Mouse (Mus musculus): Measurements from ENCODE around the gene Plekhg5. TPM values are rescaled to one million over a fixed set of nuclear protein-coding genes. Genes with fewer than 3 reads are reported as not detected.

Plekhg5 gene
- polyA plus RNA-seq, 1 experiment from 2014 or later: 13.8 TPM

DNA sequence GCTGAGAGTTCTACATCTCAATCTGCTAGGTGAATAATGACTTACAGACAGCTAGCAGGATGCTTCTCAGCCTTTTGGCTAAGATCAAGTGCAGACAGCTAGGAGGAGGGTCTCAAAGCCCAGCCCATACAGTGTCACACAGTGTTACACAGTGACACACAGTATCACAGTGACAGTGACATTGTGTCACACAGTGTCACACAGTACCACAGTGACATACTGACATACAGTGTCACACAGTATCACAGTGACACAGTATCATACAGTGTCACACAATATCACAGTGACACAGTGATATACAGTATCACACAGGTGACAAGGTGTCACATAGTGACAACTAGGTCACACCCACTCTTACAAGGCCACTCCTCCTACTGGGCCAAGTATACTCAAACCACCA is 5.0 kb upstream of the Plekhg5 start:
- Histone ChIP-seq H3K9ac (ENCODE audit: low read depth, low read length) (no peak overlapping the region), H3K4me2 (ENCODE audit: low read length) (no peak overlapping the region), H3K4me1 (ENCODE audit: control insufficient read depth, insufficient read depth, low read depth, low read length) (peaks cover 2% of the 10 kb centered on the region; the same call in 1 of the 2 replicates), H3K27me3 (replicated peaks; ENCODE audit: control insufficient read depth, insufficient read depth, low read length) (no peaks in the 10 kb centered on the region), H3K4me3 (ENCODE audit: low read length) (no peak overlapping the region), H3K36me3 (ENCODE audit: control insufficient read depth, insufficient read depth, low read length) (no peaks in the 10 kb centered on the region), H3K9me3 (ENCODE audit: control insufficient read depth, low read length) (no peaks in the 10 kb centered on the region), H3K27ac (ENCODE audit: low read depth, low read length) (no peak overlapping the region)
- ATAC-seq: no peak

DNA sequence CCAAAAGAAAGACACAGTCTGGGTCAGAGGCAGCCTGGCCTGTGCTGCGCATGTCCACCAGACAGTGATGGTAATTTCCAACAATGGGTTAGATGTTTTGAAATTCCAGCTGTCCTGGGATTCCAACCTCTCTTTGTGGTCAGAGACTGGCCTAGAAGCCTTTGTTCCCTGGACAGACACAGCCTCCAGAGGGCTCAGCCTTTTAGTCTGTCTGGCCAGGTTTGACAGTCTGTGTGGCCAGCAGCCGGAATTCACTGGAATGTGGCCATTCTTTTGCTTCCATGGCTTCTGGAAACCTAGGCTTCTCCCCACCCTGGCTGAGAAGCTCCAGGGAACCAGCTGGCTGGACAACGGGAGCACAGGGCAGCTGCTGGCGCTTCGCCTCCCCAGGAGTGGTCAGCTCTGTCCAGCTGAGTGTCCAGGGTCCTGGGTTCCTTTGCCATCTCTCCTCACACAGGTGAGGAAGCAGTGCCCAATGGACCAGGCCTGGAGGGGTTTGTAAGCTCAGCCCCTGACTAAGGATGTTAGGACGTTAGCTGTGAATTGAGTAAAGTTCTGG is 4.1 kb upstream of the Plekhg5 start:
- Histone ChIP-seq H3K4me2 (ENCODE audit: low read length) (no peak overlapping the region), H3K9ac (ENCODE audit: low read depth, low read length) (no peak overlapping the region), H3K4me1 (ENCODE audit: control insufficient read depth, insufficient read depth, low read depth, low read length) (peaks cover 8% of the 10 kb centered on the region; the same call in 1 of the 2 replicates), H3K36me3 (ENCODE audit: control insufficient read depth, insufficient read depth, low read length) (no peaks in the 10 kb centered on the region), H3K4me3 (ENCODE audit: low read length) (no peak overlapping the region), H3K9me3 (ENCODE audit: control insufficient read depth, low read length) (no peaks in the 10 kb centered on the region), H3K27me3 (replicated peaks; ENCODE audit: control insufficient read depth, insufficient read depth, low read length) (no peaks in the 10 kb centered on the region), H3K27ac (ENCODE audit: low read depth, low read length) (no peak overlapping the region)
- no peak for ATAC-seq
- 63% methylated on average over 6 of the region's 6 CpGs for WGBS

DNA sequence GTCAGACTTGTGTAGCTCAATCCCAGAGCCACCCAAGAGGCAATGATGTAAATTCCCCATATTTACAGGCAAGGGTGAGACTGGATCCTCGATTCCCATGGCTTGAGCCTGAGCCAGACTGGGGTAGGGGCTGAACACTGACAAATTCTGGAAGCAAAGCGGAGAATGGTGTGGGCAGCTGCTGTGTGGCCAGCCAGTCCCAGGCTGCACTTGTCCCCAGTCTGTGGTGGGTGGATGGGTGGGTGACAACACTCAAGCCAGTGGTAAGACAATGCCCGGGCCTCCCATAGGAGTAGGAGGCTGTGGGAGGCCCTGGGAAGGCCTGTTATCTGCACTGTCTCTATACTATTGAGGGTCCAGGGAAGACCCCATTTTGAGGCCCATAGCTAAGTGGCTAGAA is 3.1 kb upstream of the Plekhg5 start:
- WGBS: 74% methylated on average over 3 of the region's 3 CpGs
- Histone ChIP-seq H3K27ac (ENCODE audit: low read depth, low read length) (no peak overlapping the region), H3K9ac (ENCODE audit: low read depth, low read length) (no peak overlapping the region), H3K4me1 (ENCODE audit: control insufficient read depth, insufficient read depth, low read depth, low read length) (peaks cover 12% of the 10 kb centered on the region; the same call in 1 of the 2 replicates), H3K27me3 (replicated peaks; ENCODE audit: control insufficient read depth, insufficient read depth, low read length) (no peaks in the 10 kb centered on the region), H3K4me2 (ENCODE audit: low read length) (no peak overlapping the region), H3K36me3 (ENCODE audit: control insufficient read depth, insufficient read depth, low read length) (no peaks in the 10 kb centered on the region), H3K4me3 (ENCODE audit: low read length) (no peak overlapping the region), H3K9me3 (ENCODE audit: control insufficient read depth, low read length) (no peaks in the 10 kb centered on the region)
- ATAC-seq: no peak

DNA sequence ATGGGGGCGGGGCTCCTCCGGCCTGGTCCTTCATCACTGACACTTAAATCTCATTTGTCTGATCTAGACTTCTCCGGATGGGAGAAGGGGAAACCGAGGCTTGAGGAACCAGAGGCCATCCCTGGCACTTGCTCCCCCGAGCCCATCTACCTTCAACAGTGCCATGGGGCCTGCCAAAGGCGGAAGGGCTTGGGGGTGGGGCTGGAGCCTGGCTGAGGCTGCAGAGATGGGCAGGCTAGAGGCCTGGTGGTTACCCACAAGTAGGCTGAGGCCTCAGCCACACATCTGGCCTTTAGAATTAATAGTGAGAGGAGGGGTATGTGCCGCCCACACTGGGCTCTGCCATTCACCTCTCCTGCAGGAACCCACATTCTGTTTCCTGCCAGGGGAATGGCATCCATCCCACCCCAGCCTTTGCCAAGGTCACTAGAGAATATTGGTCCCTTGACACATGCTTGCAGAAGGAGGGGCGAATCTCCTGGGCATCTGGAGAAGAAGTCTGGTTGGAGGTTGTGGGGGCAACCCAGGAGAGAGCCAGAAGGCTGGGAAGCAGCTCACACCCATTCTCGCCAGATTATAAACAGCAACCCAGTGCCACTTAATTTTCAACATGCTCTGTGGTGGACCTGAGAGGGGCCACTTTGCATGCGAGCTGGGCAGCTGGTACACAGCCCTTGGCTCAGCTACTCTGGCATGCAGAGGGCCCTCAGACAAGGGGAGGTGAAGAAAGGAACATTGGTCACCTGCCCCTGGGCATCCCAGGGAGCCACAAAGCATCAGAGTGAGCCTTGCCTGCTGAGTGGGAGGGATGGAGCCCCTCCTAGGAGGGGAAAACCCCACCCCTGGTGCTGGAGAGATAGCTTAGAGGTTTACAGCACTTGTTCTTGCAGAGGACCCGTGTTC is 1.6 kb upstream of the Plekhg5 start:
- Histone ChIP-seq H3K27ac (ENCODE audit: low read depth, low read length) (no peak overlapping the region), H3K9ac (ENCODE audit: low read depth, low read length) (no peak overlapping the region), H3K4me1 (ENCODE audit: control insufficient read depth, insufficient read depth, low read depth, low read length) (peaks cover 12% of the 10 kb centered on the region; the same call in 1 of the 2 replicates), H3K9me3 (ENCODE audit: control insufficient read depth, low read length) (no peaks in the 10 kb centered on the region), H3K27me3 (replicated peaks; ENCODE audit: control insufficient read depth, insufficient read depth, low read length) (no peaks in the 10 kb centered on the region), H3K4me3 (ENCODE audit: low read length) (no peak overlapping the region), H3K36me3 (ENCODE audit: control insufficient read depth, insufficient read depth, low read length) (no peaks in the 10 kb centered on the region), H3K4me2 (ENCODE audit: low read length) (no peak overlapping the region)
- 77% methylated on average over 11 of the region's 11 CpGs for WGBS
- peak; percentile 32; the same call in 1 of the 2 replicates for ATAC-seq

DNA sequence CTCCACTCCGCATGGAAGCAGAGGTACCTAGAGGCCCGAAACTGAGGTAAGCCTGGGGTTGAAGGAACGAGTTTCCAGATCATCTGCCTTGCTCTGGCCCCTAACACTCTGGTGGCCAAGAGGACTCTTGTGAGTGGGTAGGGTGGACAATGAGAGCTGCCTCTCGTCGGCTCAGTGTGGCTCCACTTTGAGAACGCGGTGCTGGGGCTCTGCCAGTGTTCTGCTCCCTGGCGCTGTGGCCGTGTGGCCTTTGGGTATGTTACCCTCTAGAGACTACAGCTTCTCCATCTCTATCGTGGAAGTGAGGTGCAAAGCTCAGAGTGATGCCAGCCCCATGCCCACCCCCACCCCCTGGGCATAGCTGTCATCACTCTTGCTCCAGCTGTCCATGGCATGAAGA is 357 bp downstream of the Plekhg5 start:
- H3K4me2 ChIP-seq (ENCODE audit: low read length): no peak overlapping the region
- WGBS: 45% methylated on average over 10 of the region's 10 CpGs
- no peak overlapping the region for H3K27ac ChIP-seq (ENCODE audit: low read depth, low read length)
- H3K4me1 ChIP-seq (ENCODE audit: control insufficient read depth, insufficient read depth, low read depth, low read length): peaks cover 12% of the 10 kb centered on the region; the same call in 1 of the 2 replicates
- no peak overlapping the region for H3K4me3 ChIP-seq (ENCODE audit: low read length)
- no peaks in the 10 kb centered on the region for H3K9me3 ChIP-seq (ENCODE audit: control insufficient read depth, low read length)
- H3K27me3 ChIP-seq (replicated peaks; ENCODE audit: control insufficient read depth, insufficient read depth, low read length): no peaks in the 10 kb centered on the region
- ATAC-seq: no peak
- no peaks in the 10 kb centered on the region for H3K36me3 ChIP-seq (ENCODE audit: control insufficient read depth, insufficient read depth, low read length)
- no peak overlapping the region for H3K9ac ChIP-seq (ENCODE audit: low read depth, low read length)

DNA sequence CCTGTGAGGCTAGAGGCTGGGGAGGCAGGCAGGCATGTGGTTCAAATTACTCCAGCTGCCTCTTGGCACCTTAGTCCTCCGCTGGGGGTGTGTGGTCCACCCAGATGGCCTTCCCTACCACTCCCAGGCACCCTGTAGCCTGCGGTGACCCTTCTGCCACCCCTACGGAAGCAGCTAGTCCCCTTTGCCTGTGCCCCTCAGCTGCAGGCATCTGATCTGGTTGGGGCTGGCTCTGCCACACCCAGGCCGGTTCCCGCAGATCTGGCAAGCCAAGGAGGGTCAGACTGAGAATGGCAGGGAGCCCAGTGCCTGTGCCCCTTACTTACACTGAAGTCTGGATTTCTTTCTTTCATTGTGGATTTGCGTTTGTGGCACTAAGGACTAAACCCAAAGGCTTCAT is 1.4 kb downstream of the Plekhg5 start:
- Histone ChIP-seq H3K4me2 (ENCODE audit: low read length) (no peak overlapping the region), H3K27ac (ENCODE audit: low read depth, low read length) (no peak overlapping the region), H3K36me3 (ENCODE audit: control insufficient read depth, insufficient read depth, low read length) (no peaks in the 10 kb centered on the region), H3K27me3 (replicated peaks; ENCODE audit: control insufficient read depth, insufficient read depth, low read length) (no peaks in the 10 kb centered on the region), H3K9ac (ENCODE audit: low read depth, low read length) (no peak overlapping the region), H3K9me3 (ENCODE audit: control insufficient read depth, low read length) (no peaks in the 10 kb centered on the region), H3K4me1 (ENCODE audit: control insufficient read depth, insufficient read depth, low read depth, low read length) (peaks cover 12% of the 10 kb centered on the region; the same call in 1 of the 2 replicates), H3K4me3 (ENCODE audit: low read length) (no peak overlapping the region)
- WGBS: 68% methylated on average over 6 of the region's 6 CpGs
- ATAC-seq: no peak

DNA sequence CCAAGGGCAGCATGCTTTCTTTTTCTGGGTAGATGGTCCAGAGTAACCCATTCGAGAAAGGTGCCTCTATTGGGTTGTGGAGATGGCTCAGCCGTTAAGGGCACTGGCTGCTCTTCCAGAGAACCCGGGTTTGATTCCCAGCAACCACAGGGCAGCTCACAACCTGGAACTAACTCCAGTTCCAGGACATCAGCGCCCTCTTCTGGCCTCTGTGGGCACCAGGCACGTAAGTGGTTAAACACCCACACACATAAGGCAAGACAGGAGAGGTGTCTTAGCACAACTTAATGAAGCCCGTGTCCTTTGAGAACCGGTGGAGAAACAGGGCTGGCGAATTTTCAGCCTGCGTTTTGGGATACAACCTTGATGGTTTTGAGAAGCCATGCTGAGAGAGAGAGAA is 2.2 kb downstream of the Plekhg5 start:
- no peak overlapping the region for H3K4me2 ChIP-seq (ENCODE audit: low read length)
- no peaks in the 10 kb centered on the region for H3K27me3 ChIP-seq (replicated peaks; ENCODE audit: control insufficient read depth, insufficient read depth, low read length)
- no peak overlapping the region for H3K4me3 ChIP-seq (ENCODE audit: low read length)
- no peak overlapping the region for H3K9ac ChIP-seq (ENCODE audit: low read depth, low read length)
- no peak for ATAC-seq
- H3K27ac ChIP-seq (ENCODE audit: low read depth, low read length): no peak overlapping the region
- peaks cover 12% of the 10 kb centered on the region; the same call in 1 of the 2 replicates for H3K4me1 ChIP-seq (ENCODE audit: control insufficient read depth, insufficient read depth, low read depth, low read length)
- no peaks in the 10 kb centered on the region for H3K36me3 ChIP-seq (ENCODE audit: control insufficient read depth, insufficient read depth, low read length)
- H3K9me3 ChIP-seq (ENCODE audit: control insufficient read depth, low read length): no peaks in the 10 kb centered on the region
- 86% methylated on average over 9 of the region's 9 CpGs for WGBS

DNA sequence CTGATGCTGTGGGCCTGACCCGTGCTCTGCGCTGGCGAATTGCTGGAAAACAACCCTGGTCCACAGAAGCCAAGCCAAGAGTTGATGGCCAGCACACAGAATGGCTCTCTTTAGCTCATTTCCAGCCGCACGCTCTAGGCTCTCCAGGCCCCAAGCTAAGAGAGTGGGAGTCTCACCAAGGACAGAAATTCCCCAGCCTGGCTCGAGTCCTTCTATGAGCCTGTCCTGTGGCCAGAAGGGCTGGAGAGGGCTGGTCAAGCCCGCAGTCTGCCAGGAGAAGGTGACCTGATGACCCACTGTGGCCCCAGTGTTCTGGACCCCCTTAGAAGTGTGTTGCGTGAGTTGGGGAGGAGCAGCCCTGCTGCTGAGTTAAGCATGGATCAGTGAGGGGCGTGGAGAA is 4.9 kb downstream of the Plekhg5 start:
- no peaks in the 10 kb centered on the region for H3K27me3 ChIP-seq (replicated peaks; ENCODE audit: control insufficient read depth, insufficient read depth, low read length)
- no peak overlapping the region for H3K9ac ChIP-seq (ENCODE audit: low read depth, low read length)
- H3K36me3 ChIP-seq (ENCODE audit: control insufficient read depth, insufficient read depth, low read length): no peaks in the 10 kb centered on the region
- H3K4me3 ChIP-seq (ENCODE audit: low read length): no peak overlapping the region
- no peak overlapping the region for H3K4me2 ChIP-seq (ENCODE audit: low read length)
- no peak overlapping the region for H3K27ac ChIP-seq (ENCODE audit: low read depth, low read length)
- no peak for ATAC-seq
- no peaks in the 10 kb centered on the region for H3K9me3 ChIP-seq (ENCODE audit: control insufficient read depth, low read length)
- peaks cover 11% of the 10 kb centered on the region; the same call in 1 of the 2 replicates for H3K4me1 ChIP-seq (ENCODE audit: control insufficient read depth, insufficient read depth, low read depth, low read length)
- WGBS: 91% methylated on average over 9 of the region's 9 CpGs

DNA sequence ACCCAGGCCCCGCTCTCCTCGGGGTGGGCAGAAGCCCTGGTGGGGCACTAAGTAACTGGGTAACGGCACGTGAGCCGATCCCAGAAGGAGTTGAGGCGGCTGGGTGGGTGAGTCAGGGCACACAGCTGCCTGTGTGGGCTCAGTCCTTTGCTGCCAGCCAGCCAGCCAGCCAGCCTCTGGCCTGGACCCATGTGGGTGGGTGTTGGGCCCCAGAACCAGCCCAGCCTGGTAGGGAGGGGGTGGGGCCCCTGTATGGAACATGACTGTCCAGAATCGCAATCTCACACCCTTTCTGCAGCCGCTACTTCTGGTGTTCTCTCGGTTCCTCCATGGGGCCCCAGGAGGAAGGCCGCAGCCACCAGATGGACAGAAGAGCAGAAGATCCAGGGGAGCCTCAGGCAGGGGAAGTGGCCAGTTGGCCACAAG is 5.8 kb downstream of the Plekhg5 start:
- Histone ChIP-seq H3K9me3 (ENCODE audit: control insufficient read depth, low read length) (no peaks in the 10 kb centered on the region), H3K9ac (ENCODE audit: low read depth, low read length) (no peak overlapping the region), H3K27me3 (replicated peaks; ENCODE audit: control insufficient read depth, insufficient read depth, low read length) (no peaks in the 10 kb centered on the region), H3K27ac (ENCODE audit: low read depth, low read length) (no peak overlapping the region), H3K4me3 (ENCODE audit: low read length) (no peak overlapping the region), H3K36me3 (ENCODE audit: control insufficient read depth, insufficient read depth, low read length) (no peaks in the 10 kb centered on the region), H3K4me2 (ENCODE audit: low read length) (no peak overlapping the region), H3K4me1 (ENCODE audit: control insufficient read depth, insufficient read depth, low read depth, low read length) (peaks cover 5% of the 10 kb centered on the region; the same call in 1 of the 2 replicates)
- ATAC-seq: no peak
- 94% methylated on average over 10 of the region's 10 CpGs for WGBS

Measured in hindbrain, embryonic 16.5 days (tissue).